Mouse (Mus musculus): ENCODE data around the gene Pcgf5. TPM values are rescaled to one million over a fixed set of nuclear protein-coding genes. Genes with fewer than 3 reads are reported as not detected.

The Pcgf5 gene
- polyA plus RNA-seq, 1 experiment from 2014 or later = 22.6 TPM

DNA sequence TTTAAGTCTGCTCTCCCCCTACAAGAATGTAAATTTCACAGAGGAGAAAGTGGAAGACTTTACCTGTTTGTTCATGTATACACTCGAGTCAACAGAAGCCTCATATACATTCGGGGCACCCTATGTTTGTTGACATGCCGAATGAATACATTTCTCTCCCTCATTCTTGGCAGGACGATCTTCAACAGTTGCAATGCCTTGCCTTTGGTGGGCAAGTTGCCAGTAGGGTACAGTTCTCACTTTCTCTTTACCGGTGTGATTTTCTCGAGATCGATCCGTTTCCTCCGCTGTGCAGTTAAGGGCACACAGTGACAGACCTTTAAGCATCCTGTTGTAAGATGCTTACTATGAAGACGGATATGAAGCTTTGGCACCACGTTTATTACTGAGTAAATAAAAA is 2.1 kb downstream of the Pcgf5 start:
- H3K27ac ChIP-seq = no peak overlapping the region
- ATAC-seq (ENCODE audit: low read depth) = no peak
- H3K4me1 ChIP-seq (replicated peaks) = peaks cover 8% of the 10 kb centered on the region; the same call in 1 of the 2 replicates
- H3K9me3 ChIP-seq (replicated peaks) = no peaks in the 10 kb centered on the region
- no peak overlapping the region; the same call in 1 of the 2 replicates for H3K4me2 ChIP-seq
- 72% methylated on average over 11 of the region's 11 CpGs for WGBS (ENCODE audit: insufficient replicate concordance)
- H3K9ac ChIP-seq = no peak overlapping the region
- no peak for DNase-seq
- peaks cover 63% of the 10 kb centered on the region for H3K27me3 ChIP-seq
- no peak overlapping the region for H3K4me3 ChIP-seq (replicated peaks)
- H3K36me3 ChIP-seq = no peaks in the 10 kb centered on the region

DNA sequence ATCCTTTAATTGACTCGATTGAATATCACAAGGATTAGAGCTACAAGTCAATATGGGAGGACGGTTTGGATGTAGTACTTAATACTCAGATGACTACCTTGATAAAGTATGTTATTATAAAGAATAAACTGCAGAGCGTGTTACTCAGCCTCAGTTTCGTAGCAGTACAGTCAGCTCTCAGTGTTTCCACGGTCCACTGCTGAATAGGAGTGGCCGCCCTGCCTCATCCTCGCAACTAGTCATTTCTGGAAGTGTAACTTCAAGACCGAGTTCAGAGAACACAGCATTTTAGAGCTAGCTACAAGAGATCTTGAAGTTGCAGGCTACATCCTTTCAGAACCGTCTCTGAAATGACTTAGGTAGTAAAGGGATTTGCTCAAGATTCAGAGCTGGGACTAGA is 2.8 kb downstream of the Pcgf5 start:
- no peak overlapping the region for H3K4me2 ChIP-seq
- H3K9ac ChIP-seq = no peak overlapping the region
- peaks cover 8% of the 10 kb centered on the region; the same call in 1 of the 2 replicates for H3K4me1 ChIP-seq (replicated peaks)
- ATAC-seq (ENCODE audit: low read depth) = no peak
- H3K36me3 ChIP-seq = no peaks in the 10 kb centered on the region
- WGBS (ENCODE audit: insufficient replicate concordance) = 74% methylated on average over 9 of the region's 9 CpGs
- no peak for DNase-seq
- H3K27me3 ChIP-seq = peaks cover 56% of the 10 kb centered on the region
- H3K4me3 ChIP-seq (replicated peaks) = no peak overlapping the region
- no peaks in the 10 kb centered on the region for H3K9me3 ChIP-seq (replicated peaks)
- H3K27ac ChIP-seq = no peak overlapping the region

DNA sequence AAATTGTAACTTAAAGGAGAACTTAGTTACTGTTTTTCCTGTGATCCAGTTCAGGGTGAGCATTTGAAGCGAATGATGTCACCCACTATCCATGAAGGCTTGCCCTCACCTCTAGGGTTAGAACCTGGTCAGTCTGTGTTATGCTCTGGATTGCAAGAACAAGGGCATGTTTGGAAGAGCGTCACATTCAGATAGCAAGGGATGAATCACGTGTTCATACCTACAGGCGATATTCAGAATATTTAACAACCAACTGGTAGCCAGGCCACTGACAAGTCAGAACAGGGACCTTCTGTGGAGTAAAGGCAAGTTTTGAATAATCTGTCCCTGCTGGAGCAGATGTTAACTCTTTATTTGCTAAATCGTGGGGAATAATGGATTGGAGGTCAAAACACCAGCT is 14.4 kb downstream of the Pcgf5 start:
- Histone ChIP-seq H3K9me3 (replicated peaks) (no peaks in the 10 kb centered on the region), H3K4me3 (replicated peaks) (no peak overlapping the region), H3K36me3 (no peaks in the 10 kb centered on the region), H3K27me3 (no peaks in the 10 kb centered on the region), H3K27ac (no peak overlapping the region), H3K9ac (no peak overlapping the region), H3K4me2 (no peak overlapping the region), H3K4me1 (replicated peaks) (peaks cover 5% of the 10 kb centered on the region)
- no peak for DNase-seq
- 73% methylated on average over 5 of the region's 5 CpGs for WGBS (ENCODE audit: insufficient replicate concordance)
- ATAC-seq (ENCODE audit: low read depth) = no peak

GRCm38 (mm10) chr19:36364757-36365156 is 16.6 kb downstream of the Pcgf5 start:
- Histone ChIP-seq H3K36me3 (no peaks in the 10 kb centered on the region), H3K27me3 (no peaks in the 10 kb centered on the region), H3K4me3 (replicated peaks) (no peak overlapping the region), H3K4me2 (no peak overlapping the region), H3K27ac (no peak overlapping the region), H3K9me3 (replicated peaks) (no peaks in the 10 kb centered on the region), H3K4me1 (replicated peaks) (peaks cover 5% of the 10 kb centered on the region), H3K9ac (no peak overlapping the region)
- 51% methylated on average over 8 of the region's 8 CpGs for WGBS (ENCODE audit: insufficient replicate concordance)
- ATAC-seq (ENCODE audit: low read depth) = no peak
- no peak for DNase-seq

DNA sequence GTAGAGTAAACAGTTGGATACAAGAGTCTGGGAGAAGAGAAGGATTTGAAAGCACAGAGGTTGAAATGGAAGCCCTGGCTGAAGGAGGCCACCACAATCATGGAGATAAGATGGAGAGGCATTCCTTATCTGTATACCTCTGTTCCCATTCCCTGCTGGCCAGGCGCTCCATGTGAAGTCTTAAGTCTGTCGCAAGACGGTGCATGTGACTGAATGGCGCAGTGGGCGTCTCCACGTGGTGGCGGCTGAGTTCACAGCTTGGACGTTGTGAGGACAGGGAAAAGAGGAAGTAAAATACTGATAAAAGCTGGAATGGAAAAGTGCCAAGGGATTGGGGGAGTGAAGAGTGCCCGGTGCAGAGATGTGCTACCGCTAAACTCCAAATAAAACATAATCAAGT is 23.4 kb downstream of the Pcgf5 start:
- Histone ChIP-seq H3K4me3 (replicated peaks) (no peak overlapping the region), H3K9me3 (replicated peaks) (no peaks in the 10 kb centered on the region), H3K4me2 (no peak overlapping the region), H3K4me1 (replicated peaks) (no peaks in the 10 kb centered on the region), H3K27ac (no peak overlapping the region), H3K9ac (no peak overlapping the region), H3K27me3 (no peaks in the 10 kb centered on the region), H3K36me3 (no peaks in the 10 kb centered on the region)
- 45% methylated on average over 10 of the region's 10 CpGs for WGBS (ENCODE audit: insufficient replicate concordance)
- ATAC-seq (ENCODE audit: low read depth) = no peak
- no peak for DNase-seq

DNA sequence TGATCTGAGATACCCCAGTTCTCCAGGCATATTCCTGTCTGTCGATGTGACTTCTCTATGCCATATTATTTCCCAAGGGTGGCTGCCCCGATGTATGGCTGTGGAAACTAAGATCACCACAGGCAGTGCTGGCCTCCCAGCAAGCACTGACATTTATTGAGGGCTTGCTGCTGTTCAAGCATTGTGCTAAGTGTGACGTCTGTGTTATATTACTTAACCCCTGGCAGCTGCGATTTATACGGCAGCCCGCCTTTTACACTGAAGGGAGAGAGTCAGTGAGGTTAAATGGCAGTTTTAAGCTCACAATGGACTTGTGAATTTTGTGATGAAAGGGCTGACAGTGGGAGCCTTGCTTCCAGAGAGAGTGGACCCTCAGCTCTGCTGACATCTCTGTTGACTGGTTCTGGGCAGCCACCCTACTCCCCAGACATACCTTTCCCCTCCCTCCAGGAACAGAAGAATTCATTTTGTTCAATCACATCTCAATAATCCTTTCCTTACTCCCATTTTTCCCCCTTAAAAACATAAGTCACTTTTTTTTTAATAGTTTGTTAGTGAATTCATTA is 25.0 kb downstream of the Pcgf5 start:
- H3K9me3 ChIP-seq (replicated peaks) = no peaks in the 10 kb centered on the region
- no peaks in the 10 kb centered on the region for H3K36me3 ChIP-seq
- DNase-seq (no peak), ATAC-seq (ENCODE audit: low read depth) (no peak)
- H3K27me3 ChIP-seq = no peaks in the 10 kb centered on the region
- no peak overlapping the region for H3K4me2 ChIP-seq
- no peak overlapping the region for H3K9ac ChIP-seq
- WGBS (ENCODE audit: insufficient replicate concordance) = 73% methylated on average over 6 of the region's 6 CpGs
- no peak overlapping the region for H3K27ac ChIP-seq
- H3K4me3 ChIP-seq (replicated peaks) = no peak overlapping the region
- no peaks in the 10 kb centered on the region for H3K4me1 ChIP-seq (replicated peaks)

DNA sequence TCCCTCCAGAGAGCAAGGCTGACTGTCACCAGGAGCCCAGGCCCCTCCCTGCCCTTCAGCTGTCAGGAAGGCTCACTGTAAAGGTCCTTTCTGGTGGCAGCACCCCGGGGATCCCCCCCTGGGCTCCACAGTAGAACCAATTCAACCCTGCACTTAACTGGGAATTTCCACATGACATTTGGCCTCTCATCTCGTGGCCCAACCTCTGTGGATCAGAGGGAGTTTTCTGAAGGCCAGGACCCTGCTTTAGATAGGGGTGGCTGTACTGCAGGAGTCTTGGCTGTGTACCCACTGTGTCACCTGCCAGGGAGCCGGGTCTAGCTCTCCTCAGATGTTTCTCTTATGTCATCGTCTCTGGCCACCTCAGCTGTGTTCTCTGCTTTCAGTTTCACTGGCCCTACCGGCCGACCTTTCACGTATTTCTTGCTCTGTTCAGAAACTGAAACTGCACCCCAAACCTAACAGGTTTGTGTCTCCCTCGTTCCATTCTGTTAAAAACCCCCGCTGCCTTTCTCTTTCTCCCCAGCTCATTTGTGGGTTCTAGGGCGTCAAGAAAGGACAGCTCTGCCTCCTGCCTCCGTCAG is 27.2 kb downstream of the Pcgf5 start:
- Histone ChIP-seq H3K9me3 (replicated peaks) (no peaks in the 10 kb centered on the region), H3K4me1 (replicated peaks) (no peaks in the 10 kb centered on the region), H3K27ac (no peak overlapping the region), H3K4me2 (no peak overlapping the region), H3K36me3 (no peaks in the 10 kb centered on the region), H3K4me3 (replicated peaks) (no peak overlapping the region), H3K27me3 (no peaks in the 10 kb centered on the region), H3K9ac (no peak overlapping the region)
- no peak for ATAC-seq (ENCODE audit: low read depth)
- DNase-seq = no peak
- 67% methylated on average over 11 of the region's 11 CpGs for WGBS (ENCODE audit: insufficient replicate concordance)

DNA sequence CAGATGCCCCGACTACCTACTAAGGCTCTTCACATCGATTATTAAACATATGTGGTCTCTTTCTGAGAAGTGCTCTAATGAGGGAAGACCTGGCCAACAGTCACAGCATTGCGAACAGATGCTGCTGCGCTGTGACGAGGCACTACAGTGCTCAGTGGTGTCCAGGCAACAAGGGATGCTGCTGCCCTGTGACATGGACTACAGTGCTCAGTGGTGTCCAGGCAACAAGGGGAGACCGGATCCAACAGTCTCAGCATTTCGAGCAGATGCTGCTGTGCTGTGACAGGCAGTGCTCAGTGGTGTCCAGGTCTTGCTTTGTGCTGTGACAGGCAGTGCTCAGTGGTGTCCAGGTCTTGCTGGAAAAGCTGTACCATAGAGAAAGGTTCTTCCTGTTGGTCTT is 29.6 kb downstream of the Pcgf5 start:
- H3K9ac ChIP-seq = no peak overlapping the region
- H3K27me3 ChIP-seq = no peaks in the 10 kb centered on the region
- no peak for DNase-seq
- H3K4me2 ChIP-seq = no peak overlapping the region
- no peak overlapping the region for H3K4me3 ChIP-seq (replicated peaks)
- no peak for ATAC-seq (ENCODE audit: low read depth)
- H3K4me1 ChIP-seq (replicated peaks) = no peaks in the 10 kb centered on the region
- H3K36me3 ChIP-seq = no peaks in the 10 kb centered on the region
- no peaks in the 10 kb centered on the region for H3K9me3 ChIP-seq (replicated peaks)
- H3K27ac ChIP-seq = no peak overlapping the region
- WGBS (ENCODE audit: insufficient replicate concordance) = 70% methylated on average over 7 of the region's 7 CpGs

GRCm38 (mm10) chr19:36378511-36379232 is 30.6 kb downstream of the Pcgf5 start:
- H3K4me3 ChIP-seq (replicated peaks) = no peak overlapping the region
- no peak for ATAC-seq (ENCODE audit: low read depth)
- no peak overlapping the region for H3K9ac ChIP-seq
- no peak for DNase-seq
- WGBS (ENCODE audit: insufficient replicate concordance) = 66% methylated on average over 15 of the region's 15 CpGs
- H3K36me3 ChIP-seq = no peaks in the 10 kb centered on the region
- H3K27ac ChIP-seq = no peak overlapping the region
- H3K4me2 ChIP-seq = no peak overlapping the region
- no peaks in the 10 kb centered on the region for H3K9me3 ChIP-seq (replicated peaks)
- no peaks in the 10 kb centered on the region for H3K27me3 ChIP-seq
- no peaks in the 10 kb centered on the region for H3K4me1 ChIP-seq (replicated peaks)

GRCm38 (mm10) chr19:36382901-36383300 is 34.8 kb downstream of the Pcgf5 start:
- Histone ChIP-seq H3K4me2 (no peak overlapping the region), H3K27me3 (no peaks in the 10 kb centered on the region), H3K4me3 (replicated peaks) (no peak overlapping the region), H3K36me3 (no peaks in the 10 kb centered on the region), H3K27ac (no peak overlapping the region), H3K4me1 (replicated peaks) (no peaks in the 10 kb centered on the region), H3K9ac (no peak overlapping the region), H3K9me3 (replicated peaks) (no peaks in the 10 kb centered on the region)
- DNase-seq (no peak), ATAC-seq (ENCODE audit: low read depth) (no peak)
- WGBS (ENCODE audit: insufficient replicate concordance) = 83% methylated on average over 3 of the region's 3 CpGs

DNA sequence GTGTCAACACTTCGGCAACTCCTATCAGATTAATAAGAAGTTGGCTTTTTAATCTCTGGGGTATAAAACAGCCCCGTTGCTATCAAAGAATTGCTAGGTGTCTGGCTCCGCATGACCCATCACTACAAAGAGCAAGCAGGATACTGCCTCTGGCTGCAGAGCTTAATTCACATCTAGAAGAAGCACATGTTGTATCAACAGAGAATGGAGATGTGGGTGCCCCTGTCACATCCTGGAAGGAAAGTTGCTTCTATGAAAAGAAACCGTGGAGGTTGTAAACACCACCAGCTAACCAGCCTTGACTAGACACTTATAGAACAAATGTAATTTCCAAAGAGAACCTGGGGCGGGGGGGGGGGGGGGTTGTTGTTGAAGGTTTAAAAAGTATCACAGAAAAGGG is 35.9 kb downstream of the Pcgf5 start:
- H3K9me3 ChIP-seq (replicated peaks) = no peaks in the 10 kb centered on the region
- H3K4me2 ChIP-seq = no peak overlapping the region
- H3K9ac ChIP-seq = no peak overlapping the region
- no peaks in the 10 kb centered on the region for H3K4me1 ChIP-seq (replicated peaks)
- H3K27ac ChIP-seq = no peak overlapping the region
- WGBS (ENCODE audit: insufficient replicate concordance) = 60% methylated on average over 5 of the region's 5 CpGs
- no peak for DNase-seq
- H3K4me3 ChIP-seq (replicated peaks) = no peak overlapping the region
- H3K27me3 ChIP-seq = no peaks in the 10 kb centered on the region
- H3K36me3 ChIP-seq = no peaks in the 10 kb centered on the region
- no peak for ATAC-seq (ENCODE audit: low read depth)

- no peak for DNase-seq
- Histone ChIP-seq H3K4me2 (no peak overlapping the region), H3K9me3 (replicated peaks) (no peaks in the 10 kb centered on the region), H3K27ac (no peak overlapping the region), H3K4me3 (replicated peaks) (no peak overlapping the region), H3K4me1 (replicated peaks) (no peaks in the 10 kb centered on the region), H3K9ac (no peak overlapping the region), H3K27me3 (no peaks in the 10 kb centered on the region), H3K36me3 (no peaks in the 10 kb centered on the region)
- ATAC-seq (ENCODE audit: low read depth) = no peak
- WGBS (ENCODE audit: insufficient replicate concordance) = 35% methylated on average over 2 of the region's 2 CpGs
Measured at GRCm38 (mm10) chr19:36384426-36384825, 36.3 kb downstream of the Pcgf5 start.

Measured in liver, embryonic 13.5 days (tissue).